Mouse (Mus musculus) layer of hippocampus, adult 9-10 months (tissue): ENCODE measurements around the gene Scn1a.

Source experiments
- DNase-seq: peaks from one replicate; pipeline ENCODE4 v3.0.0; 2022; ENCODE audit warnings: low spot score

Scn1a gene

DNA sequence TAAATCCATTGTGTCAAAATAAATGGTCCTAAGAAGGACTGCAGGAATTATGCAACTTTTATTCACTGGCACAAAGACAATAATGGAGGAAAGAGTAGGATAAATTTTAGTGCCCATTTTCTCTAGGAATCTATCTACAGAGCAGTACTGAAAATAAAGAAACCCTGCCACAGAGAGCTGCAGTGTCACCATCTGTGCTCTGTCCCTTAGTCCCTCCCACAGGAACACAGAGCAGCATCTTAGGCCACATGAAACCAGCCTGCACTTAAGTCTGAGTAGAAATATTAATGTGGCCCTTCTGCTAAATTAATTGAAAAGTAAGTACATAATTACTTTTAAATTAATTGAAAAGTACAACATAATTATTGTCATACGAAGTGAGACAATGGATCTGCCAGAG is 196.6 kb downstream of the Scn1a start:
- no peak for DNase-seq

GRCm38 (mm10) chr2:66240334-66240733 is 200.3 kb downstream of the Scn1a start:
- no peak for DNase-seq

DNA sequence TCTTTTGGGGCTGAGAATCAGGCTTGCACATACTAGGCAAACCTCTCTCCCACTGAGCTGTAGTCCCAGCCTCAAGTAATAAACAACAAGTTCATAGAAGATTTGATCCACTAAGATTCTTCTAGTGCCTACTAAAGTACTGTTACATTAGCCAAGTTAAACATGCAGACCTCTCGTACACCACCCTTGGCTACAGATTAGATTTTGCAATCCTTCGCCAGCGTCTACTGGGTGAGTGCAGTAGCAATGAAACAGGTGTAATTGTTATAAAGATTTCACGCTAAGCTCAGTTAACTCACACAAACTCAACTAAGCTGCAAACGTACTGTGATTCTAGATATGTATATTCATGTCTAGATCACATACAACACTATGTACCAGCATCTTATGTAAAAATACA is 201.8 kb downstream of the Scn1a start:
- DNase-seq, result no peak

DNA sequence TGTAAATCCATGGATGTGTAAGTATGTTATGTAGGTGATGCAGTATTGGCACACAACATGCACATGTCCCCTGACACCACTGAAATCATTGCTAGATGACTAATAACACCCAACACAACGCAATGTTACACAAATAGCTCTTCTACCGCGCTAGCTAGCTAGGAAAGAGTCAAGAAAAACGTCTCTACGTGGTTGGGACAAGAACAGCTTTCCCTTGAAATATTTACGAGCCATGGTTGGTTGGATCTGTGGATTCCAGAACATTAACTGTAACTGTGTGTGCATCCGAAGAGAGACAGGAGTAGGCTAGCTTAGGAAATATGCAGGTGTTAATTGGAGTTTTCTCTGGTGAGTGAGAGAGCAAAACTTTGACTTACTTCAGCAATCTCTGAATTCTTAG is 219.7 kb downstream of the Scn1a start:
- DNase-seq, result no peak
